Mouse (Mus musculus): Measurements from ENCODE around the gene Sult6b2. TPM values are rescaled to one million over a fixed set of nuclear protein-coding genes. Genes with fewer than 3 reads are reported as not detected.
A peak's percentile ranks its signal among the peaks of the same experiment; 100 is the strongest.

The Sult6b2 gene
- polyA plus RNA-seq, 1 experiment from 2014 or later, result 49.8 TPM

DNA sequence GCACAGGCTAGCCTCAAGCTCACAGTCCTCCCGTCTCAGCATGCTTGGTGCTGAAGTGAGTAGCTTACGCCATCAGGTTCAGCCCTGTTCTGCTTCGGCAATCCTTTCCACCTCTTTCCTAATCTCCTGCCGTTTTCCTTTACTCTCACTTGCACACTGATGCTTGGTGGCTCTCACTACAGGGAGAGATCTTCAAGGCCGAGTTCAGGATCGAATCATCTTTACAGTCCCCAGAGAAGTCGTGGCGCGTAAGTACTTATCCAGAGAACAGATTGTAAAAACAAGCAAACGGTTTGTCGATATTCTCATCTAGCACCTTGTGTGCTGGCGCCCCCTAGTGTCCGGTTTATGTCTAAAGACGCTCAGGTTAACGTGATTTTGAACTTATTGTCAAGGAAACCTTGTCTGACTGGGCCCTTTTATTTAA is 10.2 kb upstream of the Sult6b2 start:
- H3K27me3 ChIP-seq (replicated peaks; ENCODE audit: control insufficient read depth, insufficient read depth, low read length), result no peaks in the 10 kb centered on the region
- peak overlapping the region; percentile 74 for H3K4me2 ChIP-seq (ENCODE audit: low read depth, low read length)
- H3K9ac ChIP-seq (ENCODE audit: low read depth, low read length), result peak overlapping the region; percentile 55
- 0 out of 2 replicates have a peak overlapping the region, but pooled peaks have one; percentile 33 for H3K27ac ChIP-seq (ENCODE audit: low read length)
- peak overlapping the region; percentile 46 for H3K4me3 ChIP-seq (ENCODE audit: low read length)
- 3% methylated on average over 15 of the region's 15 CpGs for WGBS
- H3K4me1 ChIP-seq (ENCODE audit: control insufficient read depth, insufficient read depth, low read length), result peaks cover 6% of the 10 kb centered on the region; the same call in 1 of the 2 replicates
- peak; percentile 69 for ATAC-seq
- H3K9me3 ChIP-seq (ENCODE audit: control insufficient read depth, low read length), result no peaks in the 10 kb centered on the region
- H3K36me3 ChIP-seq (ENCODE audit: control insufficient read depth, insufficient read depth, low read length), result no peaks in the 10 kb centered on the region

DNA sequence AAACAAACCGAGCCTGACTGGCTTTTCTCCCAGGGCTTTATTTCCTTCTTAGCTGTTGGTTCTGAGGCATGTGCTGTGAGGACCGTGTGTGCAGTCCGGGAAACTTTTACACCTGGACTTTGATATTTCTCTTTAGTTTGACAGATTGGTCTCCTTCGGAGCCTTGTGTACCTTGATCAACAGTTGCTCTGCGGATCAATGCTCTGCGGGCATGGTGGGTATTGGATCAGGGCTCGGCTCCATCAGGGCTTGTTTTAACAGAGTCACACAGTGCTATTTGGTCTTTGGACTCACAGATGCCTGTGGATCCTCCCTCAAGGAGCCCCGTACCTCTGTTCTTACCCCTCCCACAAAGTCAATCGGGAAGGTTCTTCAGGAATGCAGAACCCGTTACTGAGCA is 9.7 kb upstream of the Sult6b2 start:
- no peaks in the 10 kb centered on the region for H3K9me3 ChIP-seq (ENCODE audit: control insufficient read depth, low read length)
- peak overlapping the region; percentile 74 for H3K4me2 ChIP-seq (ENCODE audit: low read depth, low read length)
- H3K27me3 ChIP-seq (replicated peaks; ENCODE audit: control insufficient read depth, insufficient read depth, low read length), result no peaks in the 10 kb centered on the region
- peak overlapping the region; percentile 46 for H3K4me3 ChIP-seq (ENCODE audit: low read length)
- peak; percentile 73 for ATAC-seq
- H3K36me3 ChIP-seq (ENCODE audit: control insufficient read depth, insufficient read depth, low read length), result no peaks in the 10 kb centered on the region
- H3K4me1 ChIP-seq (ENCODE audit: control insufficient read depth, insufficient read depth, low read length), result peaks cover 6% of the 10 kb centered on the region; the same call in 1 of the 2 replicates
- 0 out of 2 replicates have a peak overlapping the region, but pooled peaks have one; percentile 55 for H3K9ac ChIP-seq (ENCODE audit: low read depth, low read length)
- H3K27ac ChIP-seq (ENCODE audit: low read length), result no peak overlapping the region
- 40% methylated on average over 10 of the region's 10 CpGs for WGBS

DNA sequence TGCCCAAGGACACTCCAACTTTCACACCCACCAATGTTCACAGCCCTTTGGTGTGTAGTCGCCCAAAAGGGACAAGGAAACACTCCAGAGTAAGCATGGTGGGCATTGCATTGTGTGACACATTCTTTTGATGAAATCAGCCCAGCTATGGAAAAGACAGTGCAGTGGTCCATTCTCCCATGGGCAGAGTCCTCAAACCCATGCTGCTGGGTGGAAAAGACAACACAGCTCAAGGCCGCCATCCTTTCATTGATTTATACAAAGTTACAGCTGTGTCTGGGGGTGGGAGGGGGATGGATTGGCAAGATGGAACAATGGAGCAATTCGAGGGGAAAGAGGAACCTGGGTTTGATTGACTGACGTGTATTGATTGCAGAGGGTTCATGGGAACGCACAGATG is 8.7 kb upstream of the Sult6b2 start:
- Histone ChIP-seq H3K4me3 (ENCODE audit: low read length) (no peak overlapping the region), H3K9ac (ENCODE audit: low read depth, low read length) (no peak overlapping the region), H3K4me2 (ENCODE audit: low read depth, low read length) (no peak overlapping the region), H3K4me1 (ENCODE audit: control insufficient read depth, insufficient read depth, low read length) (peaks cover 6% of the 10 kb centered on the region; the same call in 1 of the 2 replicates), H3K27ac (ENCODE audit: low read length) (no peak overlapping the region), H3K27me3 (replicated peaks; ENCODE audit: control insufficient read depth, insufficient read depth, low read length) (no peaks in the 10 kb centered on the region), H3K36me3 (ENCODE audit: control insufficient read depth, insufficient read depth, low read length) (no peaks in the 10 kb centered on the region), H3K9me3 (ENCODE audit: control insufficient read depth, low read length) (no peaks in the 10 kb centered on the region)
- ATAC-seq, result no peak
- WGBS, result 76% methylated on average over 5 of the region's 5 CpGs

DNA sequence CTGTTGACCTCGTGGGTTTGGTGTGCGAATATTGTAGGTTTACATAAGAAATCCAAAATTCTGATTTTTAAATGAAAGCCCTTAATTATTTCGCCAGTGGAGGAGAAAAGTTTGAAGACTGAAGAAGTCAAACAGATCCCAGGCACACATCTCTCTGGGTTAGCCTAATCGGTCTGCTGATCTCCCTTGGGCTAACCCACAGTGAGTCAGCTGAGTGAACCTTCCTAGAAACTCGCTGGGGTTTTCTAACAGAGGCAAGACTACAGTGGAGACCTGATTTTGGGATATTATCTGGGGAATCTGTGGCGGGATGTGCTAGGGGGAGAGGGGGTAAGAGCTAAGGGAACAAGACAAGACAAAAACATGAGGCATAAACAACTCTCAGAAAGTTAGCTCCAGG is 5.9 kb upstream of the Sult6b2 start:
- H3K36me3 ChIP-seq (ENCODE audit: control insufficient read depth, insufficient read depth, low read length), result no peaks in the 10 kb centered on the region
- H3K4me2 ChIP-seq (ENCODE audit: low read depth, low read length), result no peak overlapping the region
- H3K9me3 ChIP-seq (ENCODE audit: control insufficient read depth, low read length), result no peaks in the 10 kb centered on the region
- H3K4me1 ChIP-seq (ENCODE audit: control insufficient read depth, insufficient read depth, low read length), result peaks cover 6% of the 10 kb centered on the region; the same call in 1 of the 2 replicates
- no peak overlapping the region for H3K27ac ChIP-seq (ENCODE audit: low read length)
- H3K9ac ChIP-seq (ENCODE audit: low read depth, low read length), result no peak overlapping the region
- WGBS, result 76% methylated on average over 6 of the region's 6 CpGs
- no peak for ATAC-seq
- H3K4me3 ChIP-seq (ENCODE audit: low read length), result no peak overlapping the region
- H3K27me3 ChIP-seq (replicated peaks; ENCODE audit: control insufficient read depth, insufficient read depth, low read length), result no peaks in the 10 kb centered on the region

DNA sequence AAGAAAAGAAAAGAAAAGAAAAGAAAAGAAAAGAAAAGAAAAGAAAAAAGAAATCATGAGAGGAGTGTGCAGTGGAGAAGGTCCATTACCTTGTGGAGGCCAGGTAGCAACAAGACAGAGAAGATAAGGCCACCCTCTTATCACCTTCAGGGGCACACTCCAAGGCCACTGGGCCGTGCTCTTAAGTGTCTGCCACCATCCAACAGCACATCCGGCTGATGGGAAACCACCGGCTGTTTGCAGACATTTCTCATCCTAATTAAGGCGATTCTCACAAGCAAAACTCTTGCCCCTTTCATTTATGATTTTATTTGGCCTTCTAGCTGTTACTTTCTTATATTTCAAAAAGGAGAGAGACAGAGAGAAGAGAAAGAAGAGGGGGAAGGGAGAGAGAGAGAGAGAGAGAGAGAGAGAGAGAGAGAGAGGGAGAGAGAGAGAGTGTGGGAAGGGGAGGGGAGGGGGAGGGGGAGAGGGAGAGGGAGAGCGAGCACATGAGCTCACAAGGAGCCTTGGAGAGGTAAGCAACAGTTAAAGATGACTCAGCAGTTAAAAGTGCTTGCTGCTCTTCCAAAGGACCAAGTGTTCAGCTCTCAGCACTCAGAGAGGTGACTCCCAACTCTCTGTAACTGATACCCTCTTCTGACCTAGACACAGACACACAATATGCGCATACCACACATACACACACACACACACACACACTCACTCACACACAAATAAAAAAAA is 5.2 kb upstream of the Sult6b2 start:
- 37% methylated on average over 6 of the region's 6 CpGs for WGBS
- Histone ChIP-seq H3K36me3 (ENCODE audit: control insufficient read depth, insufficient read depth, low read length) (no peaks in the 10 kb centered on the region), H3K4me3 (ENCODE audit: low read length) (no peak overlapping the region), H3K27ac (ENCODE audit: low read length) (no peak overlapping the region), H3K9me3 (ENCODE audit: control insufficient read depth, low read length) (no peaks in the 10 kb centered on the region), H3K4me2 (ENCODE audit: low read depth, low read length) (no peak overlapping the region), H3K4me1 (ENCODE audit: control insufficient read depth, insufficient read depth, low read length) (peaks cover 6% of the 10 kb centered on the region; the same call in 1 of the 2 replicates), H3K27me3 (replicated peaks; ENCODE audit: control insufficient read depth, insufficient read depth, low read length) (no peaks in the 10 kb centered on the region), H3K9ac (ENCODE audit: low read depth, low read length) (no peak overlapping the region)
- peak; percentile 81 for ATAC-seq

DNA sequence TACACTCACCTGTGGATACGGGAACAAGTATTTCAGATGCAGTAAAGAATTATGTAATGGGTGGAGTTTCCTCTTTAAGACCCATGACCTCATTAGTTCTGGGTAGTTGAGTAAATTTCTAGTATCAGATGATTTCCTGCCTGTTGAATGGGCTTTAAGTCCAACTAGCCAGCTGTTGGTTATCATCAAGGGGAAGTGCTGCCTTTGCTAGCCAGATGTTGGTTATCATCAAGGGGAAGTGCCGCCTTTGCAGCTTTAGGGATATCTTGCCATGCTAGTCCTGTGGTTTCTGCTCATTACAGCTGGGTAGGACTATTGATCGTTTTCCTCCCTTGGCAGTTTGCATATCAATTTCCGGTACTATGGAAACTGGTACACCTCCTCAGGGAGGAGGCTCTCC is 2.0 kb upstream of the Sult6b2 start:
- Histone ChIP-seq H3K4me2 (ENCODE audit: low read depth, low read length) (no peak overlapping the region), H3K4me1 (ENCODE audit: control insufficient read depth, insufficient read depth, low read length) (no peaks in the 10 kb centered on the region), H3K27ac (ENCODE audit: low read length) (no peak overlapping the region), H3K9me3 (ENCODE audit: control insufficient read depth, low read length) (no peaks in the 10 kb centered on the region), H3K36me3 (ENCODE audit: control insufficient read depth, insufficient read depth, low read length) (no peaks in the 10 kb centered on the region), H3K4me3 (ENCODE audit: low read length) (no peak overlapping the region), H3K9ac (ENCODE audit: low read depth, low read length) (no peak overlapping the region), H3K27me3 (replicated peaks; ENCODE audit: control insufficient read depth, insufficient read depth, low read length) (no peaks in the 10 kb centered on the region)
- 73% methylated on average over 4 of the region's 4 CpGs for WGBS
- ATAC-seq, result peak; percentile 19

DNA sequence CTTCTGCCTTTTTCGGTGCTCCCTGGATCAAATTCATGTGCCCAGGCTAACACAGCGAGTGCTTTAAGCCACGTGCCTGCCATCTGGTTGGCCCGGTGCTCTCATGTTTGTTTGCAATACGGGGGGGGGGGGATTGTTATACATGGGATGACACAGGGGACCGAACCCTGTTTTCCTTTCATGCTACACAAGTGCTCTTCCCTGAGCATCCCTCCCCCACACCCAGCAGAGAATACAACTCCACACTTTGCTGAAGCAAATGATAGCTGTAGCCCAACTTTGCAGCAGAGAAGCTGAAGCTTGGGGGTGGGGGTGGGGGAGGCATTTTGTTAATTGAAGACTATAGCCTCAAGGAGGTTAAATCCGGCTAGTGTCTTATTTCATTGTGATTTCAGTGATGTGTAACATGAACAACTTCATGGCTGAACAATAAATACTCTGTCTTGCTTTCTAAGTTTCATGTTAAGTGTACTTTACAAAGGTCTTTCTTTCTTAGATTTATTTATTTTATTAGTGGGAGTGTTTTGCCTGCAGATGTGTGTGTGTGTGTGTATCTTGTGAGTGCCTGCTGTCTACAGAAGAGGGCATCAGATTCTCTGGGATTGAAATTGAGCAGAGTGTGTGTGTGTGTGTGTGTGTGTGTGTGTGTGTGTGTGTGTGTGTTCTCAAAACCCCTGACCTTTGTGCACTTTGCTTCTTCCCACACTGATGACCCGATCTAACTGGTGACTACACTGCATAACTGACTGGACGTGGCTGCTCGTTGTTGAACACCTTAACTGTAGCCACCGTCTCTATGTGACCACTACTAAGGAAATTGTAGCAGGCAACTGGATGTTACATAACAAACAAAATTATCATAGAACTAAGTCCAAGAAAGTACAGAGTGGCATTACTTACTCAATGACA is 1.4 kb downstream of the Sult6b2 start:
- no peaks in the 10 kb centered on the region for H3K9me3 ChIP-seq (ENCODE audit: control insufficient read depth, low read length)
- no peak overlapping the region for H3K9ac ChIP-seq (ENCODE audit: low read depth, low read length)
- no peak overlapping the region for H3K4me3 ChIP-seq (ENCODE audit: low read length)
- no peak for ATAC-seq
- no peaks in the 10 kb centered on the region for H3K4me1 ChIP-seq (ENCODE audit: control insufficient read depth, insufficient read depth, low read length)
- H3K27me3 ChIP-seq (replicated peaks; ENCODE audit: control insufficient read depth, insufficient read depth, low read length), result no peaks in the 10 kb centered on the region
- H3K36me3 ChIP-seq (ENCODE audit: control insufficient read depth, insufficient read depth, low read length), result no peaks in the 10 kb centered on the region
- H3K27ac ChIP-seq (ENCODE audit: low read length), result no peak overlapping the region
- H3K4me2 ChIP-seq (ENCODE audit: low read depth, low read length), result no peak overlapping the region
- whole genome bisulfite sequencing, result 46% methylated on average over 11 of the region's 11 CpGs

DNA sequence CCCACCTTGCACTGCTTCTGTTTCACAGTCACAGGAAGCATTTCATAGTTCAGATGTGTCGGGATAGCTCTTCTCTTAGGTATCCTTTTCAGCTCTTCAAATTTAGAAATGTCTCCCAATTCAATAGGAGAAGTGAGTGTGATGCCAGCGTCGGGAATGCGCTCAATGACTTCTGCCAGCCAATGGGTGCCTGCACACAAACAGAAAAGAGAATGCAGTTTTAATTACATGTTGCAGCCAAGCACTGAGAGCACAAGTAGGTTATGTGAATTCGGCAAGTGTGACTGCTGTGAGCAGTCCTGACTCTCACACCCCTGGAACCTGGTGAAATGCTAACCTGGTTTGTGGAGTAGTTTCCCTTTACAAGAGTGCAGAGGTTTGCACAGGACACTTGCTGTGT is 2.6 kb downstream of the Sult6b2 start:
- Histone ChIP-seq H3K9ac (ENCODE audit: low read depth, low read length) (no peak overlapping the region), H3K4me1 (ENCODE audit: control insufficient read depth, insufficient read depth, low read length) (no peaks in the 10 kb centered on the region), H3K9me3 (ENCODE audit: control insufficient read depth, low read length) (no peaks in the 10 kb centered on the region), H3K4me2 (ENCODE audit: low read depth, low read length) (no peak overlapping the region), H3K4me3 (ENCODE audit: low read length) (no peak overlapping the region), H3K36me3 (ENCODE audit: control insufficient read depth, insufficient read depth, low read length) (no peaks in the 10 kb centered on the region), H3K27ac (ENCODE audit: low read length) (no peak overlapping the region), H3K27me3 (replicated peaks; ENCODE audit: control insufficient read depth, insufficient read depth, low read length) (no peaks in the 10 kb centered on the region)
- 87% methylated on average over 5 of the region's 5 CpGs for WGBS
- no peak for ATAC-seq

DNA sequence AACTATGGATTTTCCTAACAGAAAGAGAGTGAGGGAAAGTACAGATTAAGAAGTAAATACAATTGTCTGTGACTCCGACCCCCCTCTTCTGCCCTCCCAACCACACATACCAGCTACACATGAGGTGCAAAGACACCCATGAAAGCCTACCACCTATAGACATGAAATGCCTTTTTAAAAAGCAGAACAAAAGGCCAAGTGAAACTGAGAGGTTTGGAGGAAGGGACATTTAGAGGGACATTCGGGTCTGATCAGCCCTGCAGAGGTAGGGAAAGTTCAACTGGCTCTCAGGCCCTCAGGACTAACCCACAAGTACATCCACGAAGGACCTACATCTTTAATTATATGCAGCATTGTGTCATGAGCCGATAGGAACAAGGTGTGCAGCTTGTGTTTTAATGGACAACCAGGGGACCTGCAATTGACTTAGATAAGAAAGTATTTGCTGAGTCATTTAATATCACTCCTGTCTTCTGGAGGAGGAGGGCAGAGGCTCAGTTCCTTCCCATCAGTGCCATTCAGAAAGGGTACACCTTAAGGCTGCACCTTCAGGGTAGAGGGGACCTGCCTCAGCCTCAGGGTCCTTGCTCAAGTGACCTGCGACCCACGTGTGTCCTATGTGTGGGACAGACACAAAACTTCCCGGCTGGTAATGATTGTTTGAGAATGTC is 4.5 kb downstream of the Sult6b2 start:
- WGBS, result 62% methylated on average over 7 of the region's 7 CpGs
- peak; percentile 57 for ATAC-seq
- H3K9me3 ChIP-seq (ENCODE audit: control insufficient read depth, low read length), result no peaks in the 10 kb centered on the region
- H3K27ac ChIP-seq (ENCODE audit: low read length), result peak overlapping the region; percentile 80
- no peak overlapping the region for H3K4me2 ChIP-seq (ENCODE audit: low read depth, low read length)
- H3K4me1 ChIP-seq (ENCODE audit: control insufficient read depth, insufficient read depth, low read length), result peaks cover 5% of the 10 kb centered on the region; the same call in 1 of the 2 replicates
- H3K36me3 ChIP-seq (ENCODE audit: control insufficient read depth, insufficient read depth, low read length), result no peaks in the 10 kb centered on the region
- H3K4me3 ChIP-seq (ENCODE audit: low read length), result no peak overlapping the region
- no peaks in the 10 kb centered on the region for H3K27me3 ChIP-seq (replicated peaks; ENCODE audit: control insufficient read depth, insufficient read depth, low read length)
- no peak overlapping the region for H3K9ac ChIP-seq (ENCODE audit: low read depth, low read length)
